Mouse (Mus musculus) retina, postnatal 7 days (tissue): ENCODE measurements around the gene 6030458C11Rik.

ENCODE experiments used
- DNase-seq: peaks from one replicate; pipeline ENCODE4 v3.0.0-alpha.2; 2012; ENCODE audit warnings: low read depth, low spot score

Gene 6030458C11Rik

GRCm38 (mm10) chr15:12824197-12824952, at the start of gene 6030458C11Rik, which contains the start of gene Drosha:
6030458C11Rik (minus strand) TSS chr15:12824649.
Drosha (plus strand) TSS chr15:12824815.
- peak; percentile 99 for DNase-seq

DNA sequence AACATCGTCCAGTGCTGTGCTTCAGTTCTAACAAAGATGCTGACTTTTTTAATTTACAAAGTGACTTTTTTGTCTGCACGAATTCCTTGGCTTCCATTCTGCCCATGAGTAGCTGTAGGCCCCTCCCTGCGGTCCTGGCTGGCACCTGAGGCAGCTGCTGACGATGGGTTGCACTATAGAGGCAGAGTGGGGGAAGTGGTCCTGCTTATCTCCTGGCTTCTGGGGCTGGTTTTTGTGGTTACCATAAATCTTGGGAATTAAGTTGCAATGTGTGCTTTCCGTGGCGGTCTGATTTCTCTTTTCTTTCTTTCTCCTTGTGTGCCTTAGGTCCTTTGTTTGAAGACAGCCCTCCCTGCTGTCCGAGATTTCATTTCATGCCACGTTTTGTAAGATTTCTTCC, 42.8 kb upstream of the 6030458C11Rik start:
- no peak for DNase-seq

GRCm38 (mm10) chr15:12865595-12866314, 41.3 kb upstream of the 6030458C11Rik start:
- DNase-seq, result no peak

- DNase-seq, result no peak
Observed at GRCm38 (mm10) chr15:12863669-12864068, 39.2 kb upstream of the 6030458C11Rik start.

- no peak for DNase-seq
Observed at GRCm38 (mm10) chr15:12862061-12862460, 37.6 kb upstream of the 6030458C11Rik start.

DNA sequence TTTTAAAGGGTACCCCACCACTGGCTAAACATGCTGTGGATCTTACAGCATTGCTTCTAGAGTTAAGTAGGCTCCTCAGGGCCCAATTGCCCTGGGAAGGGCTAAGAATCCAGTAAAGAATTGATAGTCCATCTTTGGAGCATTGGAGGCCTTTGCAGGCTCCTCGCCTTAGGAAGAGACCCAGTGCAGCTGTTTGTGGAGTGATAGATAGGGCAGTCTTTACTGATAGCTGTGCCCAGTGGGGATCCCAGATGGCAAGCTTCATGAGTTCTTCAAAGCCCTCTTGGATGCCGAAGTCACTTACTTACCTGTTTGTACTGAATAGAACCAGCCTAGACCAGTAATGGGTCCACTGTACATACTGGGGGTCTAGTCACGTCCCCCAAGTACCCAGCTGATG, 34.2 kb upstream of the 6030458C11Rik start:
- DNase-seq, result no peak

- no peak for DNase-seq
Observed at GRCm38 (mm10) chr15:12857840-12858516, 33.5 kb upstream of the 6030458C11Rik start.

DNA sequence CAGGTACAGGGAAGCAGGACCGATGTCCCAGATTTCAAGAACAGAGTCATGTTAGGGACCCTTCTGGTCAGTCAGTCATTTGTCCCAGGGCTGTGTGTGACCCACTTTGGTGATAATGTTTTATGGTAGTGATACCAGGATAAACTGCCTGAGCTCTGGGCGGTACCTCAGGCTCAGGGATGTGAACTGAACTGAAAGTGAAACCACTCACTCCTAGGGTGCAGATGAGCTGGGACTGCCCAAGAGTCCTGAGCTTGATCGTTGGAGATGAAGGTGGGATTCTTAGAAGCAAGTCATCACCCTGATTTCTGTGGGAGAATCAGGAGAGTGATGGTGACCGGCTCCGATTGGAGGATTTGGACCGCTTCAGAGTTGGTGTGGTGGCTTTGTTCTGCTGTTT, 32.3 kb upstream of the 6030458C11Rik start:
- no peak for DNase-seq

DNA sequence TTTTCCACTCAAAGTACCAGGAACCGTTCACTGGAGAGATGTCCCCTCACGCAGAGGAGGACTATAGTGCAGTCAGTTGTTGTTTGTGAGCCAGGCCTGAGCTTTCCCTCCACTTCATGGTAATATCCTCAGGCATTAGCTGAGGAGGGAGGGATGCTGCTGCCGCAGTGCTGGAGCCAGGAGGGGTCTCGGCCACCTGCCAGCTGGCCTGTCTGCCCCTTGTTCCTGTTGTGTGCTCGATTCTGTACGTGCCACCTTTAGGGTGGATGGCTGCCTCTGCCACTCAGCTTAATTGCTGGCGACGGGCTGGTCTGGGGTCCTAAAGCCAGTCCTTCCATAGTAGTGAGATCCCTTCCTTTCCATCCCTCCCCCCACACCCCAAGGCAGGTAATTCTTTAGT, 29.0 kb upstream of the 6030458C11Rik start:
- DNase-seq, result no peak

GRCm38 (mm10) chr15:12849373-12849772, 24.9 kb upstream of the 6030458C11Rik start:
- DNase-seq, result no peak

- DNase-seq, result no peak
Observed at GRCm38 (mm10) chr15:12848196-12848975, 23.9 kb upstream of the 6030458C11Rik start.

DNA sequence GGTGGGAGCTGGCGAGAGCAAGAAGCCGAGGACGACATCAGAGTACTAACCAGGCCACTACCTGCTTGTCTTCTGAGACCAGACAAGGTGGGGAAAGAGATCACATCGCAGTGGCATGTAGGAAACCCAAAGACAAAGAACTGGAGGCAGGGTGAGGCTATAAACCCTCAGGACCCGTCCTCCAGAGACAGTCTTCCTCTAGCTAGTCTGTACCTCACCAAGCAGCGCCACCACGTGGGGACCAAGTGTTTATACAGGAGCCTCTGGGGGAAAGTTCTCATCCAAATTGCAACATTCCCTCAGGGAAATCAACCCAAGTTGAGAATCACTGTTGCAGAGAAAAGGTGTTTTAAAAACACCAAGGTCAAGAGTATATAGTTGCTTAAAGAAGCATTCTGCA, 18.4 kb upstream of the 6030458C11Rik start:
- DNase-seq, result no peak

- no peak for DNase-seq
Observed at GRCm38 (mm10) chr15:12840737-12841136, 16.3 kb upstream of the 6030458C11Rik start.

DNA sequence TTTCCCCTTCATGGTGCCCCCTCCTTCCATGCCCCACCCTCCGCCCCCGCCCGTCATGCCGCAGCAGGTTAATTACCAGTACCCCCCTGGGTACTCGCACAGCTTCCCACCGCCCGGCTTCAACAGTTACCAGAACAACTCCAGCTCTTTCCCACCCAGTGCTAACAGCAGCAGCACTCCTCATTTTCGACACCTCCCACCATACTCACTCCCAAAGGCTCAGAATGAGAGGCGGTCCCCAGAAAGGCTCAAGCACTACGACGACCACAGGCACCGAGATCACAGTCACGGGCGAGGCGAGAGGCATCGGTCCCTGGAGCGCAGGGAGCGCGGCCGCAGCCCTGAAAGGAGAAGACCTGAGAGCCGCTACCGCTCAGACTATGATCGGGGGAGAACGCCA, 9.8 kb upstream of the 6030458C11Rik start:
- DNase-seq, result no peak

- no peak for DNase-seq
Observed at GRCm38 (mm10) chr15:12833385-12833784, 8.9 kb upstream of the 6030458C11Rik start.

DNA sequence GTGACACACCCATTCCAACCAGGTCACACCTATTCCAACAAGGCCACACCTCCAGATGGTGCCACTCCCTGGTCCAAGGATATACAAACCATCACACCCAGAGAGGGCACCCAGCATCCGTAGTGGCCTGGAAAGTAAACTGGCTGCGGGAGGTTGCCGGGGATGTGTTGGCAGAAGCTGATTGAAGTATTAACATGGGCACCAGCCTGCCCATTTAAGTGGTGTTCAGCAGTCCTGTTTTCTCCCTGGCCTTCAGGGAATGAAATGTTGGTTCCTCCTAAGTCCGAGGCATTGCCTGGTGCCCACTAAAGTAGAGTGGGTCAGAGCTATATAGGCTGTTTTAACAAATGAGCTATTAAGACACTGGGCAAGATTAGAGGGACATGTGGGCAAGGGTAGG, 8.2 kb upstream of the 6030458C11Rik start:
- no peak for DNase-seq

GRCm38 (mm10) chr15:12829878-12830277, 5.4 kb upstream of the 6030458C11Rik start:
- DNase-seq, result no peak

DNA sequence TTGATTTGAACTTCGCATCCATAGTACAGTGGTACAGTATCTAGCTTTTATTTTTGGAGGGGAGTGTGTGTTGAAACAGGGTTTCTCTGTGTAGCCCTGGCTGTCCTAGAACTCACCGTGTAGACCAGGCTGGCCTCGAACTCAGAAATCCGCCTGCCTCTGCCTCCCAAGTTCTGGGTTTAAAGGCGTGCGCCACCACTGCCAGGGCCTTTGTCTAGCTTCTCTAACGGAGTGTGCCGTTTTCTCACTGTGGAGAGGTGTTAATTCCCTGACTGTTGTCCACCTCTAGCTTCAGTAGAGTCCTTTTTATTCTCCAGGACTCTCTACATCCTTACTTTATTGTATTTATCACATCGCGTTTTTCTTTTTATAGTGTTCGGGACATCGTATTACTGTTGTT, 959 bp upstream of the 6030458C11Rik start:
- no peak for DNase-seq

- no peak for DNase-seq
Observed at GRCm38 (mm10) chr15:12824965-12825364, 516 bp upstream of the 6030458C11Rik start.

DNA sequence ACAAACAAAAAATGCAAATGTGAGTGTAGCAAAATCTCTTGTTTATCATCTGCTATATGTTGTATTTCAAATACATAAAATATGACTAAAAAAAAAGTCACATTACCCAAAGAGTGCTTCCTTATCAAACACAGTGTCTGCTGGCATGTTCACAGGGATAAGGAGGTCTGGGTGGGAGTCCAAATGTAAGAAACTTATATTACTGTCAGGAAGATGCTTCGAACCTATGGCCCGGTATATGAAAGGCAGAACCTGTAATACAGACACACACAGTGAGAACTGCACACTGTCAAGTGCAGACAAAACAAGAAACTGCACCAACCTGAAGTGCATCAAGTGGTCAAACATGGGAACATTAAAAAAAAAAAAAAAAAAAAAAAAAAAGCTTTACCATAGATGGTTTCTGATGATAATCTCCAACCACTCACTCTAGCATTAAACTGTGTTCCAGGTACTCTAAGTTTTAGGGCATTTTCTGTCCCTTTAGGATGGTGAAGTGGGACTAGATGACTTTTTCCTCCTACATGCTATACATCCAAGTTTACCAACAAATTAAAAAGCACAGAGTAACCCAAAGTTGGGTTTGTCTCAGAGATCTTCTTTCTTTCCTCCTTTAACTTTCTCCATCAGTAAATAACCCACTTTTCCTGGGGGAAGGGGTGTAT, 862 bp downstream of the 6030458C11Rik start:
- DNase-seq, result no peak
